Mouse (Mus musculus) bone marrow macrophage, adult 2 months (primary cell): Measurements from ENCODE around the gene S100a3.

Experiments used
- CTCF ChIP-seq: IDR thresholded peaks from 2 replicates; pipeline ENCODE4 v1.5.1; 2012; ENCODE audit warnings: low read depth, mild to moderate bottlenecking, low read length, moderate library complexity
- POLR2A ChIP-seq: IDR thresholded peaks from 2 replicates; pipeline ENCODE4 v1.6.1; 2012; ENCODE audit warnings: mild to moderate bottlenecking, low read depth, low read length, borderline replicate concordance

GRCm38 (mm10) chr3:90560008-90560628 is at the start of gene S100a3:
- TF ChIP-seq CTCF: no peak
- no peak for TF ChIP-seq POLR2A
